In genomic region chr15:101262502-101262901, GRCm38 (mm10) we compare ENCODE assay signal across 10 mouse cellular contexts. TPM values are rescaled to one million over a fixed set of nuclear protein-coding genes. Genes with fewer than 3 reads are reported as not detected.
A peak's percentile ranks its signal among the peaks of the same experiment; 100 is the strongest.
DNase-seq lines count a peak whose midpoint lies in the region; ATAC-seq and TF ChIP-seq lines count a peak whose summit lies in the region.
"Had no signal": no experiment of that assay in that cellular context is flagged by ENCODE, and none has a peak within 500 bp of the region (broad histone marks: within the 10 kb centered on the region; RNA-seq: fewer than 3 reads in every experiment).

No protein-coding gene starts in this region.

- no peak overlapping the region for H3K4me2 ChIP-seq in liver, embryonic 11.5 days
- H3K4me2 ChIP-seq in liver, embryonic 14.5 days (ENCODE audit: low read depth), result no peak overlapping the region
- H3K4me2 ChIP-seq in midbrain, embryonic 16.5 days (ENCODE audit: low read length), result no peak overlapping the region

- H3K9ac ChIP-seq in liver, embryonic 11.5 days (ENCODE audit: low read depth, low read length), result no peak overlapping the region
- no peak overlapping the region for H3K9ac ChIP-seq in liver, embryonic 14.5 days (replicated peaks)
- H3K9ac ChIP-seq in midbrain, embryonic 16.5 days (ENCODE audit: low read depth, low read length), result no peak overlapping the region

- DNase-seq in liver, result peak; percentile 52
- DNase-seq in liver, embryonic 11.5 days (ENCODE audit: low spot score), result no peak
- DNase-seq in heart, adult 9 months (ENCODE audit: low spot score in 2 of 2), result peak; percentile 37 to 77
- no peak for DNase-seq in liver, embryonic 14.5 days (ENCODE audit: low read depth in 3 of 3, low spot score in 3 of 3)
- peak; percentile 82 to 85 for DNase-seq in monocyte, adult 2 months (ENCODE audit: low read depth in 1 of 2, low spot score in 2 of 2)
- no peak for DNase-seq in left cerebral cortex, postnatal 25 days (ENCODE audit: low spot score in 2 of 2)
- no peak for DNase-seq in urinary bladder, postnatal 4 days (ENCODE audit: low spot score in 2 of 2)

- peaks cover 29% of the 10 kb centered on the region for H3K27me3 ChIP-seq in liver, embryonic 11.5 days (replicated peaks; ENCODE audit: control insufficient read depth, insufficient read depth, low read length)
- H3K27me3 ChIP-seq in liver, embryonic 14.5 days (ENCODE audit: control insufficient read depth, insufficient read depth, low read length), result peaks cover 17% of the 10 kb centered on the region
- H3K27me3 ChIP-seq in midbrain, embryonic 16.5 days (ENCODE audit: control insufficient read depth, insufficient read depth, low read depth, low read length), result peaks cover 13% of the 10 kb centered on the region

- no peak for TF ChIP-seq EP300 in liver, embryonic 14.5 days (IDR thresholded peaks at IDR 0.05; ENCODE audit: low read depth)

- H3K27ac ChIP-seq in liver, embryonic 11.5 days (ENCODE audit: low read depth, low read length), result no peak overlapping the region; the same call in 1 of the 2 replicates
- H3K27ac ChIP-seq in liver, embryonic 14.5 days, result no peak overlapping the region
- no peak overlapping the region for H3K27ac ChIP-seq in midbrain, embryonic 16.5 days (ENCODE audit: low read length)

- H3K4me1 ChIP-seq in liver, embryonic 11.5 days (replicated peaks; ENCODE audit: control insufficient read depth, insufficient read depth, low read length), result peaks cover 38% of the 10 kb centered on the region
- H3K4me1 ChIP-seq in liver, embryonic 14.5 days (replicated peaks; ENCODE audit: control insufficient read depth in 2 of 2, insufficient read depth in 2 of 2, low read length in 1 of 2), result peaks cover 0 to 5% of the 10 kb centered on the region in 2 experiments; a peak in 2 of 4 replicates
- H3K4me1 ChIP-seq in midbrain, embryonic 16.5 days (ENCODE audit: control insufficient read depth, insufficient read depth, low read length), result peaks cover 13% of the 10 kb centered on the region

- no peaks in the 10 kb centered on the region for H3K9me3 ChIP-seq in liver, embryonic 11.5 days (ENCODE audit: control insufficient read depth, low read length)
- no peaks in the 10 kb centered on the region for H3K9me3 ChIP-seq in liver, embryonic 14.5 days (ENCODE audit: control insufficient read depth, low read length)
- no peaks in the 10 kb centered on the region for H3K9me3 ChIP-seq in midbrain, embryonic 16.5 days (replicated peaks; ENCODE audit: control insufficient read depth, low read length, poor library complexity, severe bottlenecking)

- intact Hi-C loops in left cerebral cortex, postnatal 25 days (cut with DNase I), result no loop called here

- H3K4me3 ChIP-seq in liver, embryonic 11.5 days (ENCODE audit: low read depth, low read length), result no peak overlapping the region
- no peak overlapping the region for H3K4me3 ChIP-seq in liver, embryonic 14.5 days (ENCODE audit: insufficient read depth in 1 of 2, low read depth in 2 of 2, low read length in 2 of 2)
- H3K4me3 ChIP-seq in midbrain, embryonic 16.5 days (ENCODE audit: low read depth, low read length), result no peak overlapping the region
- H3K4me3 ChIP-seq: erythroblast, embryonic 14.5 days had no signal

- 33% methylated on average over 5 of the region's 5 CpGs for whole genome bisulfite sequencing in liver, embryonic 11.5 days
- 15% methylated on average over 5 of the region's 5 CpGs for WGBS in liver, embryonic 14.5 days (ENCODE audit: insufficient replicate concordance)
- 78% methylated on average over 5 of the region's 5 CpGs for WGBS in midbrain, embryonic 16.5 days

- no peak for TF ChIP-seq CTCF in liver, embryonic 14.5 days (IDR thresholded peaks at IDR 0.05; ENCODE audit: low read depth)

- no peaks in the 10 kb centered on the region for H3K36me3 ChIP-seq in liver, embryonic 11.5 days (ENCODE audit: control insufficient read depth, insufficient read depth, low read length)
- no peaks in the 10 kb centered on the region for H3K36me3 ChIP-seq in liver, embryonic 14.5 days (replicated peaks; ENCODE audit: control insufficient read depth, insufficient read depth, low read depth)
- H3K36me3 ChIP-seq in midbrain, embryonic 16.5 days (ENCODE audit: control insufficient read depth, insufficient read depth, low read length), result no peaks in the 10 kb centered on the region

- no peak for ATAC-seq in liver, embryonic 11.5 days (replicated peaks; ENCODE audit: low FRiP score)
- 0 out of 2 replicates have a peak, but pooled peaks have one; percentile 2 for ATAC-seq in liver, embryonic 14.5 days (ENCODE audit: insufficient read depth)
- ATAC-seq in midbrain, embryonic 16.5 days, result no peak
- ATAC-seq: hindbrain, embryonic 16.5 days had no signal

RNA-seq across cellular contexts. Expression of gene Nr4a1, which starts 8.4 kb away (rescaled TPM):
- polyA plus RNA-seq in liver, embryonic 11.5 days (2014; fragmentation: Nextera tagmentation; extraction: Ambion mirVana), result 1.8 and 2.4 TPM in 2 replicates
- polyA plus RNA-seq in liver, embryonic 14.5 days (2012; rRNA removed), result 0.42 and 0.48 TPM in 2 replicates
- 0.19 and 0.23 TPM in 2 replicates for polyA plus RNA-seq in liver, embryonic 14.5 days (2014; fragmentation: Nextera tagmentation; extraction: Ambion mirVana)
- 100 to 1,000 TPM; 111 to 133 TPM for total RNA-seq in left cerebral cortex, postnatal 25 days (2021)
- polyA plus RNA-seq in midbrain, embryonic 16.5 days (2015; fragmentation: Nextera tagmentation; extraction: Ambion mirVana), result 5.0 and 6.4 TPM in 2 replicates

RNA-seq across cellular contexts. Expression of gene Atg101, which starts 21.6 kb away (rescaled TPM):
- 52.6 and 54.9 TPM in 2 replicates for polyA plus RNA-seq in liver, embryonic 11.5 days (2014; fragmentation: Nextera tagmentation; extraction: Ambion mirVana)
- 13.1 and 17.2 TPM in 2 replicates for polyA plus RNA-seq in liver, embryonic 14.5 days (2012; rRNA removed)
- 21.3 and 23.7 TPM in 2 replicates for polyA plus RNA-seq in liver, embryonic 14.5 days (2014; fragmentation: Nextera tagmentation; extraction: Ambion mirVana)
- 10 to 100 TPM; 40.3 to 43.6 TPM for total RNA-seq in left cerebral cortex, postnatal 25 days (2021)
- polyA plus RNA-seq in midbrain, embryonic 16.5 days (2015; fragmentation: Nextera tagmentation; extraction: Ambion mirVana), result 74.8 and 79.8 TPM in 2 replicates

RNA-seq across cellular contexts. Expression of gene 6030408B16Rik, which starts 30.5 kb away (rescaled TPM):
- polyA plus RNA-seq in liver, embryonic 11.5 days (2014; fragmentation: Nextera tagmentation; extraction: Ambion mirVana), result 0.58 and 0.94 TPM in 2 replicates
- polyA plus RNA-seq in liver, embryonic 14.5 days (2012; rRNA removed), result 0.10 and 0.11 TPM in 2 replicates
- polyA plus RNA-seq in liver, embryonic 14.5 days (2014; fragmentation: Nextera tagmentation; extraction: Ambion mirVana), result 0.18 and 0.35 TPM in 2 replicates
- total RNA-seq in left cerebral cortex, postnatal 25 days (2021), result not detected
- polyA plus RNA-seq in midbrain, embryonic 16.5 days (2015; fragmentation: Nextera tagmentation; extraction: Ambion mirVana), result 0.19 and 0.26 TPM in 2 replicates
- polyA plus RNA-seq: erythroblast, embryonic 14.5 days had no signal

RNA-seq across cellular contexts. Expression of gene Grasp, which starts 38.5 kb away (rescaled TPM):
- 1.5 and 1.7 TPM in 2 replicates for polyA plus RNA-seq in liver, embryonic 11.5 days (2014; fragmentation: Nextera tagmentation; extraction: Ambion mirVana)
- 0.50 and 0.73 TPM in 2 replicates for polyA plus RNA-seq in liver, embryonic 14.5 days (2012; rRNA removed)
- 0.13 and 0.27 TPM in 2 replicates for polyA plus RNA-seq in liver, embryonic 14.5 days (2014; fragmentation: Nextera tagmentation; extraction: Ambion mirVana)
- 10 to 100 TPM; 84.2 to 95.8 TPM for total RNA-seq in left cerebral cortex, postnatal 25 days (2021)
- 0.95 and 1.1 TPM in 2 replicates for polyA plus RNA-seq in midbrain, embryonic 16.5 days (2015; fragmentation: Nextera tagmentation; extraction: Ambion mirVana)

Comparison
In these comparisons a context has a peak if more than half of its experiments do, and no peak if none do; other contexts are left out.
1. DNase-seq: peak in liver (single experiment), heart, adult 9 months (2 of 2) and monocyte, adult 2 months (2 of 2); none in liver, embryonic 11.5 days (single experiment), liver, embryonic 14.5 days (0 of 3), left cerebral cortex, postnatal 25 days (0 of 2) and urinary bladder, postnatal 4 days (0 of 2).